Mouse (Mus musculus) myocyte (in vitro differentiated cells): ENCODE measurements around the gene Fam122a.

Experiments used
- CEBPB ChIP-seq: IDR thresholded peaks from 2 replicates; pipeline ENCODE4 v1.6.1; 2011; ENCODE audit warnings: mild to moderate bottlenecking, moderate library complexity; ENCODE audit not compliant: poor library complexity, insufficient read depth, severe bottlenecking
- E2F4 ChIP-seq: IDR thresholded peaks from one replicate; pipeline ENCODE4 v1.6.1; 2011; ENCODE audit warnings: mild to moderate bottlenecking, control low read depth, moderate library complexity; ENCODE audit not compliant: insufficient read depth
- MAX ChIP-seq: IDR thresholded peaks from one replicate; pipeline ENCODE4 v1.6.1; 2011; ENCODE audit warnings: low read depth, mild to moderate bottlenecking, control low read depth
- MYOD1 ChIP-seq, 3 experiments: IDR thresholded peaks; one replicate each; pipeline ENCODE4 v1.6.1; 2011; ENCODE audit warnings: control low read depth in 2 of 3, low read depth in 2 of 3, mild to moderate bottlenecking in 2 of 3, moderate library complexity in 1 of 3; ENCODE audit not compliant: insufficient read length in 2 of 3, control insufficient read depth in 1 of 3
- POLR2A ChIP-seq: IDR thresholded peaks from one replicate; pipeline ENCODE4 v1.6.1; 2011; ENCODE audit warnings: low read depth, mild to moderate bottlenecking, control low read depth, moderate library complexity; ENCODE audit not compliant: insufficient read length
- SRF ChIP-seq: IDR thresholded peaks from one replicate; pipeline ENCODE4 v1.6.1; 2011; ENCODE audit warnings: low read depth; ENCODE audit not compliant: control insufficient read depth, insufficient read length
- TCF12 ChIP-seq: IDR thresholded peaks from one replicate; pipeline ENCODE4 v1.6.1; 2011; ENCODE audit warnings: mild to moderate bottlenecking, control low read depth; ENCODE audit not compliant: poor library complexity, insufficient read depth, severe bottlenecking
- USF1 ChIP-seq: IDR thresholded peaks from one replicate; pipeline ENCODE4 v1.6.1; 2011; ENCODE audit warnings: low read depth, mild to moderate bottlenecking, control low read depth, moderate library complexity

- TF ChIP-seq POLR2A (no peak), MYOD1 (IDR thresholded peaks at IDR 0.05; ENCODE audit: control insufficient read depth in 1 of 3, insufficient read length in 2 of 3, low read depth in 2 of 3) (no peak), MAX (no peak), SRF (no peak), TCF12 (no peak), USF1 (no peak), CEBPB (no peak), E2F4 (no peak)
These were observed 49.9 kb downstream of the Fam122a start for GRCm38 (mm10) chr19:24427258-24427657.
